Mouse (Mus musculus): ENCODE data around the gene Olfr930. TPM values are rescaled to one million over a fixed set of nuclear protein-coding genes. Genes with fewer than 3 reads are reported as not detected.

The Olfr930 gene
- polyA plus RNA-seq (2015; fragmentation: Nextera tagmentation; extraction: Ambion mirVana) = not detected in 2 replicates

DNA sequence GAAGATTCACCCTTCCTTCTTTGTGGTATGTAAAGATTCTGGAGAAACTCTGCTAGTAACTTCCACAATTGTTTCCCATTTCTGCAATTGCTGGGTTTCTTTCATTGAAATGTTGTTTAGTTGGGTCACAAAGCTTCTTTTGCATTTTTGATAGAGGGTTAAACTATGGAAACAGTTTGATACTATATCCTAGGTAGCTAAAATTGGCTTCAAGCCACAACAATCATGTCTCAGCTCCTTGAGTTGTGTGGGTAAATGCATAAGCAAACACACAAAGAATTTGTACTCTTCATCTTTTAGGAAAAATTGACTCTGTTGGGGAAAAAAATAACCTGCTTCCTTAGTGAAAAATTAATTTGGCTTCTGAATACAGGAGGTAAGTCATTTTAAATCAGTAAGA is at the start of gene Olfr930:
Olfr930 (plus strand) TSS at position 301 of the 400 bp plus-strand sequence.
- Histone ChIP-seq H3K36me3 (ENCODE audit: control insufficient read depth, insufficient read depth, low read length) (no peaks in the 10 kb centered on the region), H3K4me2 (ENCODE audit: low read depth, low read length) (no peak within 1 kb of the TSS), H3K9me3 (ENCODE audit: control insufficient read depth, low read length) (no peaks in the 10 kb centered on the region), H3K4me1 (ENCODE audit: control insufficient read depth, insufficient read depth, low read length) (no peaks in the 10 kb centered on the region), H3K4me3 (ENCODE audit: low read length) (no peak within 1 kb of the TSS), H3K27me3 (replicated peaks; ENCODE audit: control insufficient read depth, insufficient read depth, low read length) (no peaks in the 10 kb centered on the region), H3K27ac (ENCODE audit: low read length) (no peak within 1 kb of the TSS), H3K9ac (ENCODE audit: low read depth, low read length) (no peak within 1 kb of the TSS)
- no peak for ATAC-seq

DNA sequence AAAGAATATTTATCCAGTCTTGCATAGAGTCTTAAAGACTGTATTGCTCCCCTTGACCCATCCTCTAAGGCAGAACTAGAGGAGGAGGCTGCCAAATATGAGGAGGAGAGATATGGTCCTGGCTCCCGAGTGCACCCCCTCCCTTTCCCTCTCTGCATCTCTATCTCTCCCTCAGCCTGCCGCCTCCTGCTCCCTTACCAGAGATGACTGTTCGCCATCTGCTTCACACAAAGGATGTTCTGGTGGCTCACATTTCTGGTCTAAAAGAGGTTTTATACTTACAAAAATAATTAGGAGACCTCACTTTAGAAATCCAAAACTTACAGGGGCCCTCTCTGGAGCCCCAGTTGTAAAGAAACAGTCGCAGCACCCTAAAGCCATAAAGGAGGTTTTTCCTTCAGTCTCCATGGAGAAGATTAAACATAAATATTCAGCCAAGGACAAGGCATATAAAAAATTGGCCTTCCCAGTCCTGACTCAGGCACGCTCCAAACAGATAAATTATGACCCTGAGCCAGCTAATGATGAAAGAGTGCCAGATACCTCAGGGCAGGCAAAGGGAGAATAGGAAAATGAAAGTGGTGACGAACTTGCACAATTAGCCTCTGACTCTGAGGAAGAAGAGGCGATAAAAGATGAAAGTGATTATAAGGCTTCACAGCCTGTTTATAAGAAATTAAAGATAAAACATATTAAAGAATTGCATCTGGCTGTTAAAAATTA is 24.0 kb downstream of the Olfr930 start:
- H3K4me1 ChIP-seq (ENCODE audit: control insufficient read depth, insufficient read depth, low read length) = no peaks in the 10 kb centered on the region
- ATAC-seq = no peak
- no peak overlapping the region for H3K4me2 ChIP-seq (ENCODE audit: low read depth, low read length)
- no peaks in the 10 kb centered on the region for H3K36me3 ChIP-seq (ENCODE audit: control insufficient read depth, insufficient read depth, low read length)
- H3K27ac ChIP-seq (ENCODE audit: low read length) = no peak overlapping the region
- no peak overlapping the region for H3K4me3 ChIP-seq (ENCODE audit: low read length)
- 51% methylated on average over 7 of the region's 7 CpGs for WGBS
- no peak overlapping the region for H3K9ac ChIP-seq (ENCODE audit: low read depth, low read length)
- no peaks in the 10 kb centered on the region for H3K27me3 ChIP-seq (replicated peaks; ENCODE audit: control insufficient read depth, insufficient read depth, low read length)
- no peaks in the 10 kb centered on the region for H3K9me3 ChIP-seq (ENCODE audit: control insufficient read depth, low read length)

DNA sequence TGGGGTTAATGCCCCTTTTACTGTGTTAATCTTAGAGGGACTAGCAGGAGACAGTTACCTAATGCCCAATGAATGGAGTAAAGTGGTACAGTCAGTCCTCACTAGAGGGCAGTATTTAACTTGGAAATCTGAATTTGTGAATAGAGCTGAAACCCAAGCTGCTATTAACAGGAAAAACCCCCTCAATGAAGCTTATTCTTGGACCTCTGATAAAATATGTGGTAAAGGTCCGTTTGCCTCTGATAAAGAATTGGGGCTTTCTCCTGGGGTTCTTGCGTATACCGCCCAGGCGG is 24.5 kb downstream of the Olfr930 start:
- no peaks in the 10 kb centered on the region for H3K4me1 ChIP-seq (ENCODE audit: control insufficient read depth, insufficient read depth, low read length)
- no peaks in the 10 kb centered on the region for H3K27me3 ChIP-seq (replicated peaks; ENCODE audit: control insufficient read depth, insufficient read depth, low read length)
- H3K4me3 ChIP-seq (ENCODE audit: low read length) = no peak overlapping the region
- H3K9ac ChIP-seq (ENCODE audit: low read depth, low read length) = no peak overlapping the region
- no peak overlapping the region for H3K4me2 ChIP-seq (ENCODE audit: low read depth, low read length)
- no peak for ATAC-seq
- H3K9me3 ChIP-seq (ENCODE audit: control insufficient read depth, low read length) = no peaks in the 10 kb centered on the region
- H3K27ac ChIP-seq (ENCODE audit: low read length) = no peak overlapping the region
- WGBS = 79% methylated on average over 4 of the region's 4 CpGs
- no peaks in the 10 kb centered on the region for H3K36me3 ChIP-seq (ENCODE audit: control insufficient read depth, insufficient read depth, low read length)

DNA sequence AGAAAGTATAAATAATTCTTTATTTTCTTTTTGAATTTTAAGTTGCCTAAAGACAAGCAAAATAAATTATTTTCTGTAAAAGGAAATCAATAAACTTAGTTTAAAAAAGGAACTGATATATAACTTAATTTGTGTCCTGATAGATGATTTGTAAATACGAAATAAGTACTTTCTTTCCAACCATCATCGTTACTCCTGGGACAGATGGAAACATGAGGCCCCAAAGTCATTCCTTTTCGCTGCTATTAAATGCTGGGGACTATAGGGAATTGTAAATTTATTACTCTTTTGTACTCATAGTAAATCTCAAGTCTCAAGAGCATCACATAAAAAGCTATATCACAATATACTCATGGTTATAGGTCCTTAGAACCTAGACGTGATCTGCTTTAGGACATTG is 42.4 kb downstream of the Olfr930 start, which contains the start of gene Olfr933:
Olfr933 (plus strand) TSS at position 301 of the 400 bp plus-strand sequence.
- Histone ChIP-seq H3K4me1 (ENCODE audit: control insufficient read depth, insufficient read depth, low read length) (no peaks in the 10 kb centered on the region), H3K9me3 (ENCODE audit: control insufficient read depth, low read length) (no peaks in the 10 kb centered on the region), H3K27me3 (replicated peaks; ENCODE audit: control insufficient read depth, insufficient read depth, low read length) (no peaks in the 10 kb centered on the region), H3K4me2 (ENCODE audit: low read depth, low read length) (no peak within 1 kb of the TSS), H3K27ac (ENCODE audit: low read length) (no peak within 1 kb of the TSS), H3K4me3 (ENCODE audit: low read length) (no peak within 1 kb of the TSS), H3K9ac (ENCODE audit: low read depth, low read length) (no peak within 1 kb of the TSS), H3K36me3 (ENCODE audit: control insufficient read depth, insufficient read depth, low read length) (no peaks in the 10 kb centered on the region)
- WGBS = 77% methylated on average over 4 of the region's 4 CpGs
- no peak for ATAC-seq

Other genes with a start within 250 kb of the Olfr930 start
- not detected in 2 replicates for gene Olfr919, start 226.1 kb upstream of the Olfr930 start, polyA plus RNA-seq (2015; fragmentation: Nextera tagmentation; extraction: Ambion mirVana)
- 15.4 and 16.3 TPM in 2 replicates for gene Vwa5a, start 211.5 kb upstream of the Olfr930 start, polyA plus RNA-seq (2015; fragmentation: Nextera tagmentation; extraction: Ambion mirVana)
- 0.04 TPM in 1 of 2 replicates, not detected in the other for gene Olfr920, start 177.5 kb upstream of the Olfr930 start, polyA plus RNA-seq (2015; fragmentation: Nextera tagmentation; extraction: Ambion mirVana)
- gene Olfr921, start 156.7 kb upstream of the Olfr930 start, polyA plus RNA-seq (2015; fragmentation: Nextera tagmentation; extraction: Ambion mirVana) = not detected in 2 replicates
- gene Olfr922, start 115.2 kb upstream of the Olfr930 start, polyA plus RNA-seq (2015; fragmentation: Nextera tagmentation; extraction: Ambion mirVana) = not detected in 2 replicates
- gene Olfr923, start 103.3 kb upstream of the Olfr930 start, polyA plus RNA-seq (2015; fragmentation: Nextera tagmentation; extraction: Ambion mirVana) = not detected in 2 replicates
- gene Olfr924, start 85.4 kb upstream of the Olfr930 start, polyA plus RNA-seq (2015; fragmentation: Nextera tagmentation; extraction: Ambion mirVana) = not detected in 2 replicates
- not detected in 2 replicates for gene Olfr26, start 74.7 kb upstream of the Olfr930 start, polyA plus RNA-seq (2015; fragmentation: Nextera tagmentation; extraction: Ambion mirVana)
- not detected in 2 replicates for gene Olfr926, start 52.7 kb upstream of the Olfr930 start, polyA plus RNA-seq (2015; fragmentation: Nextera tagmentation; extraction: Ambion mirVana)
- gene Olfr933, start 42.5 kb downstream of the Olfr930 start, polyA plus RNA-seq (2015; fragmentation: Nextera tagmentation; extraction: Ambion mirVana) = not detected in 2 replicates
- gene Olfr934, start 58.5 kb downstream of the Olfr930 start, polyA plus RNA-seq (2015; fragmentation: Nextera tagmentation; extraction: Ambion mirVana) = not detected in 2 replicates
- not detected in 2 replicates for gene Olfr935, start 69.9 kb downstream of the Olfr930 start, polyA plus RNA-seq (2015; fragmentation: Nextera tagmentation; extraction: Ambion mirVana)
- not detected in 2 replicates for gene Olfr146, start 93.6 kb downstream of the Olfr930 start, polyA plus RNA-seq (2015; fragmentation: Nextera tagmentation; extraction: Ambion mirVana)
- not detected in 2 replicates for gene Olfr937, start 135.1 kb downstream of the Olfr930 start, polyA plus RNA-seq (2015; fragmentation: Nextera tagmentation; extraction: Ambion mirVana)
- not detected in 2 replicates for gene Olfr938, start 149.1 kb downstream of the Olfr930 start, polyA plus RNA-seq (2015; fragmentation: Nextera tagmentation; extraction: Ambion mirVana)
- not detected in 2 replicates for gene Olfr27, start 198.3 kb downstream of the Olfr930 start, polyA plus RNA-seq (2015; fragmentation: Nextera tagmentation; extraction: Ambion mirVana)
- not detected in 2 replicates for gene Olfr943, start 236.5 kb downstream of the Olfr930 start, polyA plus RNA-seq (2015; fragmentation: Nextera tagmentation; extraction: Ambion mirVana)

Data from intestine, embryonic 16.5 days (tissue).